Mouse (Mus musculus) CH12.LX (cell line): ENCODE results near the gene Thsd4.

Experiments used
- GABPA ChIP-seq: IDR thresholded peaks from 2 replicates; pipeline ENCODE4 v1.6.1; 2012; ENCODE audit warnings: low read depth, low read length, improper control_type of control experiment, inconsistent platforms; ENCODE audit not compliant: insufficient replicate concordance
- MAFK ChIP-seq: IDR thresholded peaks from 2 replicates; pipeline ENCODE4 v1.6.1; 2011; ENCODE audit warnings: low read length, improper control_type of control experiment; ENCODE audit not compliant: insufficient replicate concordance
- MEF2A ChIP-seq: IDR thresholded peaks from 2 replicates; pipeline ENCODE4 v1.6.1; 2014; ENCODE audit warnings: low read depth, mild to moderate bottlenecking, inconsistent platforms, low read length, improper control_type of control experiment, borderline replicate concordance
- POLR2A ChIP-seq: IDR thresholded peaks from 2 replicates; pipeline ENCODE4 v1.6.1; 2011; ENCODE audit warnings: low read depth, mild to moderate bottlenecking, improper control_type of control experiment, low read length
- ZKSCAN1 ChIP-seq: IDR thresholded peaks from 2 replicates; pipeline ENCODE4 v1.6.1; 2012; ENCODE audit warnings: low read depth, inconsistent platforms, low read length, improper control_type of control experiment, borderline replicate concordance

DNA sequence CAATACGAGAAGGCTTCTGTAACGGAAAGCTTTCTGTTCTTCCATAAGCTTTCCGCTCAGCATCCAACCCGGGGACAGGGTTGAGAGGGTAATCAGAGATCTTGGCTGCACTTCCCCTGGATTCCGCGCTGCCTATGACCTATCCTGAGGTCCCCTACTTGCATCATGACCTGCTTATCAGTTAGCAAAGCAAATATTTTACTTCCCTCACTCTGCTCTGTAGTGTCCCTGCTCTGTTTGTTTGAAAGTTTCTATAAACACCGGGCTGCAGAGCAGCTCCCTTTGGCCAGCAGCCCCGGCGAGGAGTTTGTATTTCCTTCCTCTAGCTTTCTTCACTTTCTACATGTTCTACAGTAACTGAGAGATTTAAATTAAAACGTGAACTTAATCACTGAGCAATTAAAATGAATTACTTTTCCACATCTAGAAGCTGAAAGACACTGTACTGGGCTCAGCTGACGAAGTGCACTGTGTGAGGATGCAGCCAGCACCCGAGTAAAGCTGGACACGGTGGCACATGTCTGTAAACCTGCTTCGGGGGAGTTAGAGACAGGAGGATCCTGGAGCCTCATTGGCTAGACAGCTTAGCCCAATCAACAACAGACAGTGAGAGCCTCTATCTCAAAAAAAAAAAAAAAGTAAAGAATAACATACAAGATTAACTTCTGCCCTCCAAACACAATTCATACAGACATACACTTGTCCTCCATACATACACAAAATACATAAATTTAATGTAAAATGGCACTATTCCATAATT, 43.7 kb downstream of the Thsd4 start:
- TF ChIP-seq POLR2A (no peak), MAFK (no peak), MEF2A (no peak), ZKSCAN1 (no peak), GABPA (no peak)
